Mouse (Mus musculus): ENCODE measurements around the gene Pbx2.
A peak's percentile ranks its signal among the peaks of the same experiment; 100 is the strongest.

Pbx2 gene

DNA sequence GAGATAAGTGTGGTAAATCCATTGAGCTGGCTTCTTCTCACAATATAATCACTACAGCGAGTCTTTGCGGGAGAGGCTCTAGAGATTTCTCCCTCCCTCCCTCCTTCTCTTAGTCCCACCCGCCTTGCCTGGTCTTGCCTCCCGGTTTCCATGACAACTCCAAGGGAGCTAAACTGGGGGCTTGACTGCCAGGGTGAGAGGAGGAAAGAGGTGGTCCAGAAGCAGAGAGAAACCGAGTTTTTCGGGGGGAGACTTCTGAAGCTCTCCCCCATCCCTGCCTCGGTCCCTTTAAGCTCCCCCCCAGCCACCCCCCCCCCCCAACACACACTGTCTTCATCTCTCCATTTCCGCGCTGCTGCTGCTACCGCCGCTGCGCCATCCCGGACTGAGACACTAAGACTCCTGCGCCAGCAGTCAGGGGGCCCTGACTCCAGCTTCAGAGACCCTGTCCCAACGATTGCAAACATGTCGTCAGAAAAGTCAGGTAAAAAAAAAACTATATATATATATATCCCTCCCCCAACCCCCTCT is 38.2 kb downstream of the Pbx2 start, which contains the start of gene Prrt1:
Gene Prrt1, plus strand, starts transcription at position 313 of the 531 bp plus-strand sequence.
- no peak for DNase-seq (ENCODE audit: low read depth, low spot score)

DNA sequence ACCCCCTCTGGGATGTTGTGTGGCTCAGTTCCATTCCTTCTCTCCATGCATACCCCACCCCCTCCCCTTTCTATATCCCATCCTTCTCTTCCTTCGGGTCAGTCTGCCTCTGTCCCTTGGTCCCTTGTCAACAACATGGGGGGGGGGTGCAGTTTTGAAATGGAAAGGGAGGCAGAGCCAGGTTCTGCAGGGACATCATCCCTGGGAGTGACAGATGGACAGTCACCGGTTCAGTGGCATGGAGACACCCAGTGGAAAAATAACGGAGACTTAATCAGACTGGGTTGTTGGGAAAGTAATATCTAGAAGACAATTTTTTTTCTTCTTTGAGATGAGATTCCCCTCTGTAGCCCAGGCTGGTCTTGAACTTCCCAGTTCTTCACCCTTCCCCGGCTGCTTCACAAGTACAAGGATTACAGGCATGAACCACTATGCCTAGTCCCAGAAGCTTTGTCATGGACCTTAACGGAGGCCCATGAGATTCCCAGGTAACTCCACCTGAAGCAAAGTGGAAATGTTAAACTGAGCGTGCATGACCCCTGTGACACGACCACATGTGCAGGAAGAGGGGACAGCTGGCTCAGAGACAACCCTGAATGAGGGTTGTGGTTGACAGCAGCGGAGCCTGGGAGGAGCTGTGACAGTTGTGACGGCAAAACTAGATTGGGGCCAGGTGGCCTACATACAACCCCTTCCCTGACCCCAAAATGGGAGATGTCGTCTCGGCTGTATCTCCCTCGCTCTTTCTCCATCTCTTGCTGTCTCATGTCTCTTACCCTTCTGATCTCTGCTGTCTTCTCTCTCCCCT is 38.9 kb downstream of the Pbx2 start:
- no peak for DNase-seq (ENCODE audit: low read depth, low spot score)

GRCm38 (mm10) chr17:34630761-34631301 is 39.8 kb downstream of the Pbx2 start:
- DNase-seq (ENCODE audit: low read depth, low spot score) = no peak

DNA sequence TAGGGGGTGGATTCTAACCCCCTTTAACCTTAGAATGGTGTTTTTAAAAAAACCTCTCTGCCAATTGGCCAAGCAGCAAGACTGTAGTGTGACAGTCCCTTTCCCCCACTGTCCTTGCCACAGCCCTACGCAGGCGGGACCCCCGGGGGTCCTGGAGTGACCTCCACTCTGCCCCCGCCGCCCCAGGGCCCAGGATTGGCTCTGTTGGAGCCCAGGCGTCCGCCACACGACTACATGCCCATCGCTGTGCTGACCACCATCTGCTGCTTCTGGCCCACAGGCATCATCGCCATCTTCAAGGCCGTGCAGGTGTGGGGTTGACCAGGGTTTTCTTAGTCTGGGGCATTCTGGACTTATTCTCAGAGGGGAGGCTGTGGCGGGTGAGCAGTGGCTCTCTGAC is 40.6 kb downstream of the Pbx2 start:
- DNase-seq (ENCODE audit: low read depth, low spot score) = no peak

DNA sequence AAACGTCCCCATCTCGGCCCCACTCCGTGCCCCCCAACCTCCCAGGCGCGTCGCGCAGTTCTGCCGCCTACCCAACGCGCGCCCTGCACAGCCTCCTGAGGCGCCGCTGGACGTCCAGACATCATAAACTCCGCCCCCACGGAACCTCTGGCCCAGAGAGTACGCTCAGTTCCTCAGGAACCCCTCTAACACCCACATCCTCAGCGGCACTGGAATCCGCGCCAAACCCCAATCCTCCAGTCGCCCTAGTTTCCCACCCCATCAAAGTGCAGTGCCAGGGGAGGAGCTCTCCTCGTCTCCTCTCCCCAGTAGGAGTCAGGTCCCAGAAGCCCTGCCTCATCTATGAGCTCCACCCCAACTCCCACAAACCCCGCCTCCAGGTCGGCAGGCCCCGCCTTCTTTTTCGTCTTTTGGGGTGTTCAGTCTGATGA is 41.2 kb downstream of the Pbx2 start:
- no peak for DNase-seq (ENCODE audit: low read depth, low spot score)

DNA sequence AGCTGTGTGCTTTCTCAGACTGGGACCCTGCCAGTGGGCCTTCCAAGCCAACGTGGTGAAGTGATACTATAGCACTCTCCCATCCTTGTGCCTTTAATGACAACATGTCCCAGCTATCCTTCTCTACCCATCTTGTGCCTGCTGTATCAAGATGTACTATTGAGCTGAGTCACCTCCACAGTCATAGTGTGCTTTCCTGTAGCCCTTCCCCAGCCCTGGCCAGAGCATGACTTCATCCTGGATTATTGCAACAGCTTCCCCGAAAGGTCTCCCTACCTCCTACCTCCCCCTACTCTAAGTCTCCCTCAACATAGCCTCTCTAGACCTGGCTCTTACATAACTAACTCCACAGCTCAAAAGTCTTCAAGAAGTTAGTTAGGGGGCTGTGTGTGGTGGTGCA is 44.6 kb downstream of the Pbx2 start:
- DNase-seq (ENCODE audit: low read depth, low spot score) = no peak

- DNase-seq (ENCODE audit: low read depth, low spot score) = no peak
Observed at GRCm38 (mm10) chr17:34637459-34637858, 46.4 kb downstream of the Pbx2 start.

- no peak for DNase-seq (ENCODE audit: low read depth, low spot score)
Observed at GRCm38 (mm10) chr17:34639461-34640255, 48.6 kb downstream of the Pbx2 start.

GRCm38 (mm10) chr17:34640778-34641601 is 49.9 kb downstream of the Pbx2 start:
- no peak for DNase-seq (ENCODE audit: low read depth, low spot score)

GRCm38 (mm10) chr17:34641945-34642344 is 50.9 kb downstream of the Pbx2 start:
- no peak for DNase-seq (ENCODE audit: low read depth, low spot score)

DNA sequence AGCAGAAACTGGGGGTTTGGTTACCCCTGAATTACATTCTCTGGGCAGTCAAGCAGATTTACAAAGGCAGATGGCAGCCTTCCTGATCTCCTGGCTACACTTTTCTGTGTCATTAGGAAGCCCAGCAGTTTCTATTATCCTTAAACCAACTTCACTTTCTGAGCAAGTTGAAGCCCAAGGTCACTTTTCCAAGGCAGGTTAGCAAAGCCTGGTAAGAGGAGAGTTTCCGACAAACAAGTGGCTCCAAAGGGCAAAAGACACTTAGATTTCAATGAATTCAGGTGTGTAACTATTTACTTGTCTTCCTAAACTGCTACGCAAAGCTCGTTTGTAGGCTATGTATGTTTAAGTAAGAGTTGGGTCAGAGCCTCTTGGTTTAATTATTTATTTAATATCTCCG is 52.3 kb downstream of the Pbx2 start:
- DNase-seq (ENCODE audit: low read depth, low spot score) = no peak

- no peak for DNase-seq (ENCODE audit: low read depth, low spot score)
Observed at GRCm38 (mm10) chr17:34643944-34644343, 52.9 kb downstream of the Pbx2 start.

- peak; percentile 88 for DNase-seq (ENCODE audit: low read depth, low spot score)
Observed at GRCm38 (mm10) chr17:34644608-34645007, 53.5 kb downstream of the Pbx2 start, which contains the start of gene Fkbpl. Gene Fkbpl, plus strand, starts transcription at chr17:34644764.

DNA sequence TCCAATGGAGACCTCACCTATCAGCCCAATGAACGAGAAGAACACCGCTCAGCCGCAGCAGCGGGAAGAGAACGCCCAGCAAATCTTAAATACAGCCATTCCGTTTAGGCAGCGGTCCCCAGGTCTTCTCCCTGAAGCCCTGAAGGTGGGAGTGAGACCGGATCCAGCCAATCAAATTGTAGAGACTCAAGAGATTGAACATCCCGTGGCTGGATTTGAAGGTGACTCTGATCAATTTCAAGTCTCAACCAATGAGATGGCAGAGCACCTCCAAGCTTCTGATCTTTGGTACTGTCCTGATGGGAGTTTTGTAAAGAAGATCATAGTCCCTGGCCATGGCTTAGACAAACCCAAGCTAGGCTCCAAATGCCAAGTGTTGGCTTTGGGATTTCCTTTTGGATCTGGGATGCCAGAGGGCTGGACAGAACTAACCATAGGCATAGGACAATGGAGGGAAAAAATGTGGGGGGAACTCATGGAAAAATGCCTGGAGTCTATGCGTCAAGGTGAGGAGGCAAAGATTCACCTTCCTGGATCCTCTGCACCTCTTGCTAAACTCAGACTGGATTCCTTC is 54.3 kb downstream of the Pbx2 start:
- no peak for DNase-seq (ENCODE audit: low read depth, low spot score)

DNA sequence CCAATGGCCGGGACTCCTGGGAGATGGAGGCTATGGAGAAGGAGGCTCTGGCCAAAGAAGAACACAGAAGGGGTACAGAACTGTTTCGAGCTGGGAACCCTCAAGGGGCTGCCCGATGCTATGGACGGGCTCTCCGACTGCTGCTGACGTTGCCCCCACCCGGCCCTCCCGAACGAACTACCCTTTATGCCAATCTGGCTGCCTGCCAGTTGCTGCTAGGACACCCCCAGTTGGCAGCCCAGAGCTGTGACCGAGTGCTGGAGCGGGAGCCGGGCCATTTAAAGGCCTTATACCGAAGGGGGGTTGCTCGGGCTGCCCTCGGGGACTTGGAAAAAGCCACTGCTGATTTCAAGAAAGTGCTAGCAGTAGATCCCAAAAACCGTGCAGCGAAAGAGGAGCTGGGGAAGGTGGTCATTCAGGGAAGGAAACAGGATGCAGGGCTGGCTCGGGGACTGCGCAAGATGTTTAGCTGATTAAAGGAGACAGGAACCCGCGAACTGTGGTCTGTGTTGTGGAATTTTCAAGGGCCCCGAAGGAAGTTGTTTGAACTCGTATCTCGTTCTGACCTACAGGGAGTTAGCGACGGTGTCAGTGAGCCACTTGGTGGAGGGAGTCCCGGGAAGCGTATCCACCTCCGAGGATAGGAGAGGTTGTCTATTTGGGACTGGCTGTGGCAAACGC is 54.9 kb downstream of the Pbx2 start:
- no peak for DNase-seq (ENCODE audit: low read depth, low spot score)
